Mouse (Mus musculus) myocyte (in vitro differentiated cells): ENCODE measurements around the gene Gucd1. TPM values are rescaled to one million over a fixed set of nuclear protein-coding genes. Genes with fewer than 3 reads are reported as not detected.
A peak's percentile ranks its signal among the peaks of the same experiment; 100 is the strongest.
"Not testable (repeated sequence)": the region's sequence is repeated elsewhere in the genome, so short reads cannot be mapped to it uniquely, and the experiment has no call there.

ENCODE experiments used
- H3K27me3 ChIP-seq: one replicate; pipeline ENCODE4 v1.6.1; 2011; ENCODE audit not compliant: control insufficient read depth, insufficient read depth, insufficient read length
- H3K36me3 ChIP-seq: one replicate; pipeline ENCODE4 v1.6.1; 2011; ENCODE audit not compliant: control insufficient read depth, insufficient read depth
- H3K4me2 ChIP-seq: one replicate; pipeline ENCODE4 v1.6.1; 2011; ENCODE audit warnings: low read depth, control low read depth
- H3K4me3 ChIP-seq: one replicate; pipeline ENCODE4 v1.5.1; 2011; ENCODE audit warnings: mild to moderate bottlenecking, control low read depth, moderate library complexity
- H3K79me2 ChIP-seq: one replicate; pipeline ENCODE4 v1.6.1; 2011; ENCODE audit not compliant: control insufficient read depth, insufficient read depth
- H3ac ChIP-seq: one replicate; pipeline ENCODE4 v1.6.1; 2011; ENCODE audit not compliant: control insufficient read depth, insufficient read length
- CEBPB ChIP-seq: IDR thresholded peaks from 2 replicates; pipeline ENCODE4 v1.6.1; 2011; ENCODE audit warnings: mild to moderate bottlenecking, moderate library complexity; ENCODE audit not compliant: poor library complexity, insufficient read depth, severe bottlenecking
- E2F4 ChIP-seq: IDR thresholded peaks from one replicate; pipeline ENCODE4 v1.6.1; 2011; ENCODE audit warnings: mild to moderate bottlenecking, control low read depth, moderate library complexity; ENCODE audit not compliant: insufficient read depth
- MAX ChIP-seq: IDR thresholded peaks from one replicate; pipeline ENCODE4 v1.6.1; 2011; ENCODE audit warnings: low read depth, mild to moderate bottlenecking, control low read depth
- MYOD1 ChIP-seq, 3 experiments: IDR thresholded peaks; one replicate each; pipeline ENCODE4 v1.6.1; 2011; ENCODE audit warnings: control low read depth in 2 of 3, low read depth in 2 of 3, mild to moderate bottlenecking in 2 of 3, moderate library complexity in 1 of 3; ENCODE audit not compliant: insufficient read length in 2 of 3, control insufficient read depth in 1 of 3
- MYOG ChIP-seq, 3 experiments: IDR thresholded peaks; one replicate each; pipeline ENCODE4 v1.6.1; 2011; ENCODE audit warnings: control low read depth in 2 of 3, low read depth in 2 of 3, mild to moderate bottlenecking in 2 of 3; ENCODE audit not compliant: insufficient read length in 2 of 3, control insufficient read depth in 1 of 3, insufficient read depth in 1 of 3
- POLR2A ChIP-seq: IDR thresholded peaks from one replicate; pipeline ENCODE4 v1.6.1; 2011; ENCODE audit warnings: low read depth, mild to moderate bottlenecking, control low read depth, moderate library complexity; ENCODE audit not compliant: insufficient read length
- POLR2AphosphoS2 ChIP-seq: IDR thresholded peaks from one replicate; pipeline ENCODE4 v1.6.1; 2011; ENCODE audit warnings: low read depth, control low read depth; ENCODE audit not compliant: insufficient read length
- REST ChIP-seq: IDR thresholded peaks from one replicate; pipeline ENCODE4 v1.6.1; 2011; ENCODE audit warnings: mild to moderate bottlenecking, control low read depth, moderate library complexity; ENCODE audit not compliant: insufficient read depth, insufficient read length
- SRF ChIP-seq: IDR thresholded peaks from one replicate; pipeline ENCODE4 v1.6.1; 2011; ENCODE audit warnings: low read depth; ENCODE audit not compliant: control insufficient read depth, insufficient read length
- TCF12 ChIP-seq: IDR thresholded peaks from one replicate; pipeline ENCODE4 v1.6.1; 2011; ENCODE audit warnings: mild to moderate bottlenecking, control low read depth; ENCODE audit not compliant: poor library complexity, insufficient read depth, severe bottlenecking
- TCF3 ChIP-seq: IDR thresholded peaks from one replicate; pipeline ENCODE4 v1.6.1; 2011; ENCODE audit warnings: low read depth, control low read depth; ENCODE audit not compliant: insufficient read length
- USF1 ChIP-seq: IDR thresholded peaks from one replicate; pipeline ENCODE4 v1.6.1; 2011; ENCODE audit warnings: low read depth, mild to moderate bottlenecking, control low read depth, moderate library complexity
- polyA plus RNA-seq: library from polyadenylated mRNA; unstranded; fragments of >200 nt; fragmentation: generic; extraction: Trizol; gene quantifications from one replicate; pipeline ENCODE4 v1.2.1, GENCODE M21; 2012; ENCODE audit warnings: missing spikeins

Gene Gucd1
- polyA plus RNA-seq, 1 experiment = 17.5 TPM

DNA sequence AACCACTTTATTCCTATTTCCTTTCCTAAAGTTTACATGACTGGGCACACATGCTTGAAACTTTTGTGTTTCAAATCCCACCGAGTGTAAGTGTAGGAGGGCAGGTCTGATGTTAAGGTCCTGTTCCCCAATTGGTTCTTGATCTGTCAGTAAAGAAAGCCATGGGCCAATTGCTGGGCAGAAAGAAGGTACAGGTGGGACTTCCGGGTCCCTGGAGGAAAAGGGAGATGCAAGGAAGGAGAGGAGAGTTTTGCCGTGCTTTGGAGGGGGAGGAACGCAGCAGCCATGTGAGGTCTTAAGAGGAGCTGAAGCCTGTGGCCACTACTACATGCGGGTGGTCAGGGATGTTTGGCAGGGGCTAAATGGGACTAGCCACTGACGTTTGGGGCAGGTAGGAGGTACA, 152.5 kb downstream of the Gucd1 start:
- Histone ChIP-seq H3K4me3 (no peak overlapping the region), H3K27me3 (no peaks in the 10 kb centered on the region), H3K36me3 (no peaks in the 10 kb centered on the region), H3K4me2 (peak overlapping the region; percentile 30), H3ac (no peak overlapping the region), H3K79me2 (no peaks in the 10 kb centered on the region)
- TF ChIP-seq POLR2AphosphoS2 (no peak), SRF (no peak), MYOG (IDR thresholded peaks at IDR 0.05; ENCODE audit: control insufficient read depth in 1 of 3, insufficient read depth in 1 of 3, insufficient read length in 2 of 3, low read depth in 2 of 3) (no peak), POLR2A (no peak), USF1 (no peak), TCF12 (no peak), MAX (no peak), TCF3 (no peak), MYOD1 (IDR thresholded peaks at IDR 0.05; ENCODE audit: control insufficient read depth in 1 of 3, insufficient read length in 2 of 3, low read depth in 2 of 3) (no peak), CEBPB (no peak), REST (no peak), E2F4 (no peak)

DNA sequence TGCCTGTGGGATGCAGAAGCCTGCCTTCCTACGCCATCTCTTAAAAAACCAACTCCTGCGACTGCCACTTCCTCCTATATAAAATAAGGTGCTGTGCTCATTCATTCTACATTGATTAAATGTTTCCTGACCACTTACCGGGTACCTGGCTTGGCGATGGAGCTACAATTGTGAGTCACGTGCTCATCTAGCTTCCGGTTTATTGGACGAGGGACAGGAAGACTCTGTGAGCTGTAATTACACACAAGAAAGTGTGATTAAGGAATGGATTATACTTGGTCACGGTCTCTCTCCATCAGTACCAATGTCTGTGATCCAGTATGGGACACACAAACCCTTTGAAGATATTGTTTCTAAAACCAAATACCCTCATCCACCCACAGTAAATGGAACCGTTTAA, 153.0 kb downstream of the Gucd1 start:
- Histone ChIP-seq H3K4me3 (no peak overlapping the region), H3K27me3 (no peaks in the 10 kb centered on the region), H3K4me2 (peak overlapping the region; percentile 30), H3ac (no peak overlapping the region), H3K36me3 (no peaks in the 10 kb centered on the region), H3K79me2 (no peaks in the 10 kb centered on the region)
- peak; percentile 22 for TF ChIP-seq USF1
- TF ChIP-seq E2F4 = no peak

DNA sequence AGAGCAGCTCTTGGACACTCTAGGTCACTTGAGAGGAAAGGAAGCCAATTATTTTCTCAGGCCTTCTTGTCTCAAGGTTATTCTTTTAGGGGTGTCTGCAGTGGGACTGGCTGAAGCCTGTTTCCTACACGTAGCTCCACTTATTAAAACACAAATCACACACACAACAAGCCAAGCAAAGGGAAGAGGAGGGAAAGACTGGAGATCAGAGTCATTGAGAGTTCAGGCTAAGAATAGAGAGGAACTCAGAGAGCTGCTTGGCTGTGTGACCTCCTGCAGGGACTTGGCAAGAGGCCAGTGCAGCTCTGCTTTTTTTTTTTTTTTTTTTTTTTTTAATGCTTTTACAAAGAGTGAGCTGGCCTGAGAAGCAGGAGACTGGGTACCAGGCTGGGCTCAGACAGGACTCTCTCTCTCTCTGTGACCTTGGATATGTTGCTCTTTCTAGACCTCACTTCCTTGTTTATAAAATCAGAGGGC, 153.5 kb downstream of the Gucd1 start:
- not testable (repeated sequence) for H3ac ChIP-seq, H3K36me3 ChIP-seq, H3K4me3 ChIP-seq, H3K79me2 ChIP-seq, H3K4me2 ChIP-seq, H3K27me3 ChIP-seq

DNA sequence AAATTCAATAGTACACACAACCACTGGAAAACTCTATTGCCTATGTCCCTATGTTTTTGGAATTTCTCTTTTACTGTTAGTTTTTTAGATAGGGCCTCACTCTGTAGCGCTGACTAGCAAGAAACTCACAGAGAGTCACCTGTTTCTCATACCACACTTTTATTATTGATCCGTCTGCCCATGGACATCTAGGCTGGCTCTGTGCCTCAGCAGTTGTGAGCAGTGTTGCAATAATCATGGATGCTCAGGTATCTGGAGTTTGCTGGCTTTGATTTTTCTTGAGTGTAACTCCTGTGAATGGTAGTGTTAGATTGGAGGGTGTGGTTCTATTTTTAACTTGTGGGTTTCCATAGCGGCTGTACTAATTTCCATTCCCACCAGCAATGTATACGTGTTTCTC, 162.4 kb downstream of the Gucd1 start:
- Histone ChIP-seq H3K27me3 (peaks cover 19% of the 10 kb centered on the region), H3K36me3 (no peaks in the 10 kb centered on the region), H3ac (no peak overlapping the region), H3K79me2 (no peaks in the 10 kb centered on the region), H3K4me3 (no peak overlapping the region), H3K4me2 (no peak overlapping the region)
- TF ChIP-seq TCF3 (no peak), TCF12 (no peak)

DNA sequence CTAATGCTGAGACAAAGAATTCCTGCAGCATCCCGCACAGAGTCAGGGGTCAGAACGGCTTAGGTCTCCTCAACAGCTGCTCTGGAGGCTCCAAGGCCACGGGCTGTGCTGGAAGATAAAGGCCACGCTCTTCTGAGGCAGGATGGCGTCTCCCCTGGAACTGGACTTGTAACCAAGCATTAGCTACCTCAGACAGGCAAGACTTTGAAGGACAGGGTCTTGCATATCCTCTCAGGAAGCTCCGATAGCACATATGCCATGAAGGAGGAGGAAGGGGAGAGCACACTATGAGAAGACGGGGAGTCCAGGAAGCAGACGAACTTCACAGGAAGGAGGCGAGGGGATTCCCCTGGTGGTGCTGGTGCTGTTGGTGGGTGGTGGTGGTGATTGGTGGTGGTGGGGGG, 163.9 kb downstream of the Gucd1 start:
- not testable (repeated sequence) for H3K4me2 ChIP-seq, H3K4me3 ChIP-seq, H3K79me2 ChIP-seq, H3ac ChIP-seq, H3K36me3 ChIP-seq
- H3K27me3 ChIP-seq = peaks cover 19% of the 10 kb centered on the region

DNA sequence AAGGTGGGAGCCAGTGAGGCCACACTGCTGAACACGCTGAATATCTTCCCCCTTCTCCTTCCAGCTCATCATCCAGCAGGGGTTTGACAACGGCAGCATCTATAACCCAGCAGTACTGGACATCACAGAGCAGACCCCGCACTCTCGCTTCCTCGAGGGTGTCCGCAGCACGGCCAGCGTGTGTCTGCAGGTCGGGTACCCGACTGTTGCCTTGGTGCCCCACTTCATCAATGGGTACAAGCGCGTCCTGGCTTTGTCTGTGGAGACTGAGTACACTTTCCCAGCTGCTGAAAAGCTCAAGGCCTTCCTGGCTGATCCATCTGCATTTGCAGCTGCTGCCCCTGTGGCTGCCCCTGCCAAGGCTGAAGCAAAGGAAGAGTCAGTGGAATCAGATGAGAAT, 165.2 kb downstream of the Gucd1 start:
- H3K27me3 ChIP-seq = peaks cover 19% of the 10 kb centered on the region
- H3ac ChIP-seq = no peak overlapping the region
- H3K36me3 ChIP-seq = no peaks in the 10 kb centered on the region
- no peak overlapping the region for H3K4me2 ChIP-seq
- H3K79me2 ChIP-seq = no peaks in the 10 kb centered on the region
- TF ChIP-seq MYOG (IDR thresholded peaks at IDR 0.05; ENCODE audit: control insufficient read depth in 1 of 3, insufficient read depth in 1 of 3, insufficient read length in 2 of 3, low read depth in 2 of 3) = no peak
- no peak for TF ChIP-seq MYOD1 (IDR thresholded peaks at IDR 0.05; ENCODE audit: control insufficient read depth in 1 of 3, insufficient read length in 2 of 3, low read depth in 2 of 3)
- TF ChIP-seq TCF3 = no peak
- no peak for TF ChIP-seq SRF
- TF ChIP-seq USF1 = no peak
- no peak for TF ChIP-seq MAX
- TF ChIP-seq POLR2A = no peak
- TF ChIP-seq E2F4 = no peak
- H3K4me3 ChIP-seq = no peak overlapping the region
